Mouse (Mus musculus) bone marrow, adult 2 months (tissue): ENCODE measurements around the gene Plcb4.

Experiments
- CTCF ChIP-seq: fragments of 200-500 bp; IDR thresholded peaks from 2 replicates; pipeline ENCODE4 v1.5.1; 2011; ENCODE audit warnings: low read length, control low read depth; ENCODE audit not compliant: control insufficient read depth, insufficient read depth
- POLR2A ChIP-seq: fragments of 200-500 bp; IDR thresholded peaks from 2 replicates; pipeline ENCODE4 v1.6.1; 2011; ENCODE audit warnings: low read depth, mild to moderate bottlenecking, control low read depth, low read length, borderline replicate concordance; ENCODE audit not compliant: control insufficient read depth

DNA sequence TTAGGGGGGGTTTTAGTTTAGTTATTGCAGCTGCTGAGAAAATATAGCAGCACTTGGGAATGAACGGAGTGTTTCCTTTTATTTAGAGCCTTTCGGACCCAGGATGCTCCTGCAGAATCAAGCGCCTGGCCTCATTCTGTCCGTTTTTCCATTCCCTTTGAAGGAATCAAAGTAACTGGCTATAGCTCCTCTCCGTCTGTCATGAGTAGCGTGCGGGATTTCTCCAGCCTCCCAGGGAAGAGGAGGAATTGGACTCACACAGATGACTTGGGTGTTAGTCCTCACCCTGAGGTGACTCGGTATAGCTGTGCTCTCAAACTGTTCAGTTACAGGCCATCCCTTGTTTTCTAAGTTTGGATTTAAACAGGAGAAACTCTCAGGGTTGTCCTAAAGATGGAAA lies 14.8 kb downstream of the Plcb4 start:
- TF ChIP-seq POLR2A = no peak
- no peak for TF ChIP-seq CTCF
